Mouse (Mus musculus) C2C12 (cell line): Measurements from ENCODE around the gene Olfr1359.

Experiments
- CEBPB ChIP-seq: IDR thresholded peaks from one replicate; pipeline ENCODE4 v1.6.1; 2011; ENCODE audit warnings: low read depth, mild to moderate bottlenecking, control low read depth, moderate library complexity
- CTCF ChIP-seq: IDR thresholded peaks from one replicate; pipeline ENCODE4 v1.5.1; 2011; ENCODE audit not compliant: control insufficient read depth, insufficient read depth, insufficient read length
- MYOG ChIP-seq: IDR thresholded peaks from one replicate; pipeline ENCODE4 v1.6.1; 2011; ENCODE audit not compliant: control insufficient read depth, insufficient read length; ENCODE audit errors: extremely low read depth
- USF1 ChIP-seq: IDR thresholded peaks from one replicate; pipeline ENCODE4 v1.6.1; 2011; ENCODE audit warnings: low read depth, mild to moderate bottlenecking, control low read depth, moderate library complexity

DNA sequence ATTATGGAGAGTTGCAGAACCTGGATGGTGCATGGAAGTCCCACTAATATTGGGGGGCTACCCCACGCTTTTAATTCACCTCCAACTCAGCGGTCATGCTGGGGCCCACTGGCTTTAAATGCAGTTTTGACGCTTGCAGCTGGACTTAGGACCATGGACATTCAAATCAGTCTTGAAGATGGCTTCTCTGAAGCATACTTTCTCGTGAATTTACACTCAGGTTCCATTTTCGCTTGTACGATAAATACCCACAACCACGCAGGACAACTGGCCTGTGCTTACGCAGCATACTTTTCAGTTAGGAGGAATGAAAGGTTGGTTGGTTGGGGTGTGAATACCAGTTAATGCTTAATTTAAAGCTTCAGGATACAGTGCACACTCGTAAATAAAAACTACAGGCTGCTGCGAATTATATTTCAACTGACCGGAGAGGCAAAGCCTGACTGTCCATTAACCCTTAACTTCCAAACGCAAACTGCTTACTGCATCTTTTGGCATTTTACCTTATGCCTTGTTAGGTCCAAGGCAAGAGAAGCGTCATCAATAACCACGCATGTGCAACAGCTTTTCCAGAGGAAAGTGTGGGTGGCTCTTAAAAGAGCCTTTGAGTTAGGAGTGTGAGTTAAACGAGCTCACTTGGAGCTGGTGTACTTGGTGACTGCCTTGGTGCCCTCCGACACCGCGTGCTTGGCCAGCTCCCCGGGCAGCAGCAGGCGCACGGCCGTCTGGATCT, 17.4 kb downstream of the Olfr1359 start:
- TF ChIP-seq CTCF (no peak), CEBPB (no peak), USF1 (no peak), MYOG (no peak)
